Mouse (Mus musculus) liver (tissue): ENCODE measurements around the gene Copa.
A peak's percentile ranks its signal among the peaks of the same experiment; 100 is the strongest.

Source experiments
- DNase-seq: peaks from one replicate; pipeline ENCODE4 v3.0.0-alpha.2; 2020; ENCODE audit warnings: mixed read lengths

The Copa gene

GRCm38 (mm10) chr1:172094295-172094694 lies 12.0 kb downstream of the Copa start:
- no peak for DNase-seq

DNA sequence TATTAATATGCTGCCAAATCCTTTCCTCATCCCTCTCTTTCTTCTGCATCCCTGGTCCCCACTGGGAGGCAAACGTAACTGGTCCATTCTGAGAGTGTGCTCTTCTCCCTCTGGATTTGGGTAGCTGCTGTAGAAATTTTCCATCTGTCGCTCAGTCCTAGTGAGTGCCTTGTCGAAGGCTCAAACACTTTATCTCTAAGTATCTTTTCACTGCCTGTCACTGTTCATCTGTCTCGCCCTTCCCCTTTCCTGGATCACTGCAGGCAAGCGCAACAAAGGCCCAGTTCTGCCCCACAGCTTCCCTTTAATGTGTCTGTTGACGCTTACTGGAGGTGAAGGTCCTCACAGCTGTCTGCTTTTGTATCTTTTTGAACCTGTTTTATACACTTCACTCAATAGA lies 12.9 kb downstream of the Copa start:
- DNase-seq = no peak

GRCm38 (mm10) chr1:172099325-172100033 lies 17.1 kb downstream of the Copa start:
- no peak for DNase-seq

DNA sequence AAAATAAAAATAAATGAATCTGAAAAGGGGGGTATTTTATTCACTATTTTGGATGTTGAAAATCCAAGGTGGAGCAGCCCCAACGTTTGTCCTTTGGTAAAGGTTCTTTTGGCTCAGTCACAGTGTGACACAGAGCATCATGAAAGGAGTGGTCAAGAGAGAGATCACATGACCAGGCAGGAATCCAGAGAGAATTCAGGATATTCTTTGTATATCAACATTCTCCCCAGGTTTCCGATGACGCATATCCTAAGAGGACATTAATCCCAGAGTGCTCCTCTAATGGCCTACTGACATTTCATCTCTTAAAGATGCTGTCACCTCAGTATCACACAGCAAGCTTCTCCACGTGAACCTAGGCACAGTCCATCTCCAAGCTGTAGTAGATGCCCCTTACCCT lies 21.3 kb downstream of the Copa start:
- DNase-seq = no peak

- no peak for DNase-seq
Observed at GRCm38 (mm10) chr1:172105101-172105500, 22.8 kb downstream of the Copa start.

GRCm38 (mm10) chr1:172107777-172108477 lies 25.6 kb downstream of the Copa start:
- no peak for DNase-seq

DNA sequence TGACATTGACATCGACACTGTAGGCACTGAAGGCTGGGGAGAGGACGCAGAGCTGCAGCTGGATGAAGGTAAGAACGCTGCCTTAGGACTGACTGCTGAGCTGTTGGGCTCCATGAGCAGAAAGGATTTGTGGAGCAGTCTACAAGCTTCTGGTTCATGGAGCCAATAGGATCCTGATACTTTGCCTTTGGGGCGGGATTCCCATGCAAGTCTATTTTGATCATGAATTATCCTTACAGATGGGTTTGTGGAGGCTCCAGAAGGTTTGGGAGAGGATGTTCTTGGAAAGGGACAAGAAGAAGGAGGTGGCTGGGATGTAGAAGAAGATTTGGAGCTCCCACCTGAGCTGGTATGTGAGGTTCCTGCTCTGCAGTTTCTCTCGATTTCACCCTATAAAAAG lies 34.6 kb downstream of the Copa start:
- no peak for DNase-seq

GRCm38 (mm10) chr1:172119100-172119499 lies 36.8 kb downstream of the Copa start:
- DNase-seq = no peak

- no peak for DNase-seq
Observed at GRCm38 (mm10) chr1:172119720-172120119, 37.4 kb downstream of the Copa start.

DNA sequence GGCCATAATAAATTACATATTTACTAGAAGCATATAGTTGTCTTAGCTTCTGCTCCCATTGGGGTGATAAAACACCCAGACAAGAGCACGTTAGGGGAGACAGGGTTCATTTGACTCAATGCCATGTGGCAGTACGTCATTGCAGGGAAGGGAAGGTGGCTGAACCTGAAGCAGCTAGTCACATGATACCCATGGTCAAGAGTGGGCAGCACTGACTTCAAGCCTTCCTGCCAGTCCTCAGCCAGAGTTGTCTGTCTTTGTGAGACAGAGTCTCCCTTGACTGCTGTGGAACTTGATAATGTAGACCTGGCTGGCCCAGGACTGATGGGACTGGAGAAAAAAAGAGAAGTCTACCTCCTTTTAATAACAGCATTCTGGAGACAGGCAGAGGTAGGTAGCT lies 40.3 kb downstream of the Copa start:
- no peak for DNase-seq

DNA sequence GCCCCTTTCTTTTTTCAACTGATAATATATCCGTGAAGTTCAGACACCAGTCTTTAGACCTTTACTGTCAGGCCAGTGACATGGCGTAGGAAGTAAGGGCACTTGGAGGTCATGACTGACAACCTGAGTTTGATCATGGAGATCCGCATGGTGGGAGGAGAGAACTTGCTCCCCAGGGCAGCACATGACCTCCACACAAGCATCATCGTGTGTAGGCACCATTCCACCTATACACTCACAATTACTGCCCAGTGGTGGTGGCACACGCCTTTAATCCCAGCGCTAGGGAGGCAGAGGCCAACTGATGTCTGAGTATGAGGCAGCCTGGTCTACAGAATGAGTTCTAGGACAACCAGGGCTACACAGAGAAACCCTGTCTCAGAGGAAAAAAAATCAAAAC lies 42.2 kb downstream of the Copa start:
- DNase-seq = no peak

- peak; percentile 94 for DNase-seq
Observed at GRCm38 (mm10) chr1:172126376-172127347, 44.3 kb downstream of the Copa start, which contains the start of gene Pex19. Pex19 (plus strand) TSS chr1:172126755.

DNA sequence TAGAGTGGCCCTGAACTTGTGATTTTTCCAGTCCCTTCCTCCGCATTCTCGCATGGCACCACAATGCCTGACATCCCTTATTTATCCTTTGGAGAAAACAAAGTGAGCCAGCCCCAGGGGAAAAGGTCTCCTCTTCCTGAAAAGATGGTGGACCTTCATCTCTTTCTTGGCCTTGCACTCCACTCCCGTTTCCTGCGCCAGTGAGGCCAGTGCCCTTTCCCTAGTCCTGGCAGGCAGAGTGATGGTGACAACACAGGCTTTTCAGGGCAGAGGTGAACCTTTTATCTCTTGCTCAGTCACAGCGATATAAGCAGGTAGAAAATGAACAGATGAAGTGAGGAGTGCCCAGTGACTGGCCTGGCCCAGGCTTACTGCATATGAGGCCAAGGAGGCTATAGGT lies 45.2 kb downstream of the Copa start:
- no peak for DNase-seq

- no peak for DNase-seq
Observed at GRCm38 (mm10) chr1:172128563-172128962, 46.2 kb downstream of the Copa start.

DNA sequence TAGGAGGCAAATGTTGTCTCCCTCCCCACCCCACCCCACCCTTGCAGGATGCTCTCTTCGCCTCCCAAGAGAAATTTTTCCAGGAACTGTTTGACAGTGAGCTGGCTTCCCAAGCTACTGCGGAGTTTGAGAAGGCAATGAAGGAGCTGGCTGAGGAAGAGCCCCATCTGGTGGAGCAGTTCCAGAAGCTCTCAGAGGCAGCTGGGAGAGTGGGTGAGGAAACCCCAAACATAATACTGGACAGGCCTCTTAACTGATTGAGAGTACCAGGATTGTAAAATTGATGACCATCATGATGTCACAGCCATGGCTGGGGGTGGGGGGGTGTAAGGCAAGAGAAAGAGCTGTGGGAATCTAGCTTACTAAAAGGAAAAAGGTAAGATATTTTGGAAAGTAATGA lies 46.8 kb downstream of the Copa start:
- DNase-seq = peak; percentile 23

DNA sequence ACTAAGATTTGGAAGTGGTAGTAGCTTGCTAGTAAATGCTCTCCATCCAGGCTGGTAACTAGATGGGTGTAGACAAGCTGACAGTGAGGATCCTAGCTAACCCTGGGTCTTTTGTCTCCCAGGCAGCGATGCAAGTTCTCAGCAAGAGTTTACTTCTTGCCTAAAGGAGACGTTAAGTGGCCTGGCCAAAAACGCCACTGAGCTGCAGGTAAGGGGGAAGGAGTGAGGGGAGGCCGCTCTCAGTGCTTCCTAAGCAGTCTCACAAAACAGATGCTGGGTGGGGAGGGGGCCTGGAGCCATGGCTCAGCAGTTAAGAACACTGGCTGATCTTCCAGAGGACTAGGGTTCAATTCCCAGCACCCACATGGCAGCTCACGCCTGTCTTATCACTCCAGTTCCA lies 47.5 kb downstream of the Copa start:
- no peak for DNase-seq

- no peak for DNase-seq
Observed at GRCm38 (mm10) chr1:172132319-172132718, 50.0 kb downstream of the Copa start.

DNA sequence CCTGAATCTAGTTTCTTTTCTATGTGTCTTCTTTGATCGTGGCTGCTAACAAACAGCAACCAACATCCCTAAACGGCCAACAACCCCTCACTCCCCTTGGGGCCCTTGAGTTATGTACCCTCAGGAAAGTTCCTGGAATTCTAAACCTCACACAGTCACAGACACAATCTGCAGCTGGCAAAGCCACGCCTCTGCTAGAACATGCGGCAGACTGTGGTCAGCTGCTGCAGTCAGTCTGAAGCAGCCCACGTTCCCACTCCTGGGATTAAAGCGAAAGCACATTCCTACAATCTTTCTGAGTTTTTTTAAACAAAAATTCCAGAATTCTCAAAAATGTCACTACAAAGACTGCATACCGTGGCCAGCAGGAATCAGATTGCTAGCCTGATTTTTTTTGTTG lies 51.2 kb downstream of the Copa start:
- DNase-seq = no peak

DNA sequence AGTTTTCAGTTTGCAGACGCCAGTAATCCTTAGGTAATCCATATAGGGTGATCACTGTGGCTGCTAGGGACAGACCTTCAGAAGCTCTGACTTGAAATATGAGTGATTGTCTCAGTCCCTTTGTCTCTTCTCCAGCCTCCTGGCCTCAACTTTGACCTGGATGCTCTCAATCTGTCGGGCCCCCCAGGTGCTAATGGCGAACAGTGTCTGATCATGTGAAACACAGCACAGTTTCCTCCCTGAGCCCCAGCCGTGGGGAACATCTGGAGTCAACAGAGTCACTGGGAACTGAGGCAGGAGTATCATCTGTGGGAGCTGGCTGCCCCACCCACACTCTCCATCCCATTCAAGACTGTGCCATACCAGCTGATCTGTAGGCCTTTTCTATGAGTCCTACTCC lies 51.7 kb downstream of the Copa start:
- DNase-seq = no peak

- DNase-seq = no peak
Observed at GRCm38 (mm10) chr1:172140160-172140559, 57.8 kb downstream of the Copa start.

DNA sequence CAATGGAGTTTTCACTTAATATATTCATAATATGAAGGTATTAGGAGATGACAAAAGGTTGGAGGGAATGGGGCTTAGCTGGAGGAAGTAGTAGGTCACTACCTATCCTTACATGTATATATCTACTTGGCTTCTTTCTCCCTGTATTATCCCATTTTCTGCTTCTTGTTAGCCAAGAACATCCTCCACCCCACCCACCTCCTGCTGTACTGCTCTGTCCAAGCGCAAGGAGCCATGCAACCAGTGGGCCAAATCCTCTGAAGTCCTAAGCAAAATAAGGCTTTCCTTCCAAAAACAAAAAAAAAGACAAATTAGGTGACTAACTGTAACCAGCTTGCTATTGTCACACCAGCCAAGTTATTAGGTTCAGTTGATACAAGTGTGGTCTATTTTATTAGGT lies 58.5 kb downstream of the Copa start:
- no peak for DNase-seq

DNA sequence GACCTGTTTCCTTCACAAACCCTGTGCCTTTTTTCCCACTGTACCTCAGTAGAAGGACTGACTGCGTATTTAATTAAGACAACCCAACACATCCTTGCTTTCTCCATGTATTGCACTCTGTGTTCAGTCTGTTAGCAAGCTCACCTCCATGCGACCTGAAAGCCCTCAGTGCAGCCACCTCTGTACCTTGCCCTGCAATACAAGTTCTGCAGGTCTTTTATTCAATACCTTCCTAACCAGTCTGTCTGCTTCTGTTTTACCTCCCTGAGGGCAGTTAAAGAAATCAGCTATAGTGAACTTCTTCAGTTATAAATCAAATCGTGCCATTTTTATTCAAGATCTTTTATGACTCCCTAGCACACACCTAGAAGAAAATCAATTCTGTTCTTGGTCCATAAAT lies 59.2 kb downstream of the Copa start:
- no peak for DNase-seq

GRCm38 (mm10) chr1:172143570-172143969 lies 61.2 kb downstream of the Copa start:
- DNase-seq = peak; percentile 58
